Mouse (Mus musculus): ENCODE measurements around the gene Gm20388.

DNA sequence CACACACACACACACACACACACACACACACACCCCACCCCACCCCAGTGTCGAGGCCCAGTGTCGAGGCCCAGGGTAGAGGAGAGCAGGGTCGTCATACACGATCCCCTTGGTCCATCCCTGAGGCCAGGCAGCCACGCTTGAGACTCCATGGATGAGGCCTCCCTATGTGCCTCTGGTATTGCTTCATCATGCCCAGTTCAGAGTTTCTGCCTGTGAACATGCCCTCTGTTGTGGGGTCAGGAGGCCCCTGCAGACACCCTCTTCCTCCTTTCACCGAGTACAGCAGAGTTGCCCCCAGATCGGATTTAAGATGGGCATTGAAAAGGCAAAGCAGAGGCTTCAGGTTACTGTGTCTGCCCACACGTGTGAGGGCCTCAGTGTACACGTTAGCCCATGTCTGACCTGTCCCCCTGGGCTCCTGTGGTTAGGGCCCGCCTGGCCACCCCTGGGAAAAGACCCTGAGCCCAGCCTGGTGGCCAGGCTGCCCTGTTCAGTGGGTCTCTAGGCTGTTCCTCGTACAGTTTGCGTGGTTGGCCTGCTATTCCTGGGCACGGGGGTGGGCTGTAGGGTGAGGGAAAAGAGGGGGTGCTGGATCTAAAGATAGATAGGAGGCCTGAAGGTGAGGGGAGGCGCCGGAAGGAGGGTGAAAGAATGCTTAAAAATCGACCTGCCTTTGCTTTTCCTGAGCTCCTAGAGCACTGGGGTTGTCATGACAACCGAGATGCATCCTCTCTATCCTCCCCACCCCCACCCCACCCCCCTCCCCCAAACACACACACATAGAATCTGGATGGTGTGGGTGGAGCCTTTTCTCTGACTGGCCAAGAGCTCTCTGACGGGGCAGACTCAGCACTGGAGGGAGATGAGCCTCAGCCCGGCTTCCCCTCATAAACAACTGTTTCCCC, 1860.5 kb downstream of the Gm20388 start:
- TF ChIP-seq CTCF (conservative IDR thresholded peaks at IDR 0.05; ENCODE audit: insufficient read depth, insufficient read length, low read depth, low read length) (no peak), POLR2A (IDR thresholded peaks at IDR 0.05; ENCODE audit: low read depth, low read length) (no peak)

All from kidney, adult 2 months (tissue).